Comparison of ENCODE assay signal across 27 mouse cellular contexts in the genomic region with DNA sequence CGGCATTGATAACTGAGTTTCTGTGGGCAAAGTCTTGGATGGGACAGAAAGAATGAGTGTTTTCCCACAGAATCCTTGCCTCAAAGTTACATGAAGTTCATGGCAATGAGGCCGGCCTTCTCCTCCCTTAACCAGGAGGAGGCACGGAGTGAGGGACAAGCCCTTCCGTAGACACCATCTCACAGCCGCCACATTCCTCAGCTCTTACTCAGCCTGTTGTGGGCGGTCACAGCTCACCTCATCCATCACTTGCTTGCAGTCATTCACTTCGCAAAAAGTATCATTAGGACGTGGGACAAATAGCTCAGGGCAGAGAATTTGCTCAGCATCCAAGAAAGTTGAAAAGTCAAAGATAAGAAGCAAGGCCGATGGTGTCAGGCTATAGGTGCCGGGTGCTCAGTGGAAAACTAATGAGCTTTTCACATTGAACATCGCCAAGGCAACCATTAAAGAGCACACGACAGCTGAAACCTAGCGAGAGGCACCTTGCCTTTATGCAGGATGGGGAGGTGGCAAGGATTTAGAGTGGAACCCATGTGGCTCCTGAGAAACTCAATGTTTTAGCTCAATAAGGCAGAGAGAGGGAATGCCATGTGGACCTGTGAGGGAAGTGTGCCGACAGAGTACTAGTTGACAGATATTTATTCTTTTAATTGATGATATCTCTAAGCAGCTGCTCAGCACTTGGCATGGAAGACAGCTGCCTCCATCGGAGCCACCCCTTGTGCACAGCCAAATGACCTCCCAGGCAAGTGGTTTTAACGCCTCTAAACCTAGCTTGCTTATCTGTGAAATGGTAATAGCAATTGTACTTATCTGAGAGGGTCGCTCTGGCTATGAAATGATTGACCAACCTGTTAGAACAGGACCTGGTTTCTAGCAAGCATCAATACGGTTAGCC.
DNase-seq lines count a peak whose midpoint lies in the region; ATAC-seq lines count a peak whose summit lies in the region.
"Had no signal": no experiment of that assay in that cellular context is flagged by ENCODE, and none has a peak within 500 bp of the region (broad histone marks: within the 10 kb centered on the region; RNA-seq: fewer than 3 reads in every experiment).

No protein-coding gene starts in this region.

- peaks cover 34% of the 10 kb centered on the region for H3K4me1 ChIP-seq in heart, embryonic 13.5 days

- H3K4me2 ChIP-seq in heart, embryonic 13.5 days = peak overlapping the region; percentile 13; the same call in 1 of the 2 replicates
- H3K4me2 ChIP-seq: heart, embryonic 15.5 days; neural tube, embryonic 12.5 days had no signal

- no peak overlapping the region for H3K4me3 ChIP-seq in heart, embryonic 13.5 days
- H3K4me3 ChIP-seq: heart, embryonic 15.5 days; layer of hippocampus, adult 2 months; neural tube, embryonic 12.5 days had no signal

- intact Hi-C loops in heart, postnatal 14 days (cut with DNase I) = no loop called here

- ATAC-seq in heart, embryonic 13.5 days (ENCODE audit: extremely low read depth, insufficient number of reproducible peaks, low FRiP score, low TSS enrichment) = no peak
- ATAC-seq in megakaryocyte-erythroid progenitor cell, adult 5-6 weeks (replicated peaks; ENCODE audit: low FRiP score, low TSS enrichment, poor library complexity, severe bottlenecking) = no peak
- ATAC-seq: activated CD4-positive, CD25-positive, alpha-beta regulatory T cell, adult 4 months; forebrain, postnatal 0 days; hindbrain, embryonic 16.5 days; intestine, embryonic 16.5 days had no signal

- no peak overlapping the region for H3K9ac ChIP-seq in heart, embryonic 13.5 days
- H3K9ac ChIP-seq: forebrain, postnatal 0 days; heart, embryonic 15.5 days; neural tube, embryonic 12.5 days had no signal

- no peak for DNase-seq in heart, postnatal 14 days
- peak; percentile 35 for DNase-seq in 3134 (ENCODE audit: extremely low read depth, insufficient read length, low spot score)
- peak; percentile 17 for DNase-seq in embryo, embryonic 10.5 days (ENCODE audit: low spot score)
- DNase-seq in lung, postnatal 36 days = peak; percentile 14
- DNase-seq in layer of hippocampus, postnatal 10 days (ENCODE audit: low spot score in 2 of 2) = no peak
- DNase-seq: adrenal gland, adult 8-10 months; B cell, adult 2 months; cerebellum, adult 11-12 months; cerebellum, postnatal 10 days; forebrain, postnatal 0 days; gastrocnemius, postnatal 36 days; heart, postnatal 4 days; kidney, postnatal 25 days; layer of hippocampus, postnatal 36 days; liver; midbrain, embryonic 14.5 days; retina, postnatal 1 day; right cerebral cortex, postnatal 25 days; spleen, adult 18-20 months had no signal

- WGBS in heart, embryonic 13.5 days = 34% methylated on average over 18 of the region's 18 CpGs

- no peak overlapping the region for H3K27ac ChIP-seq in heart, embryonic 13.5 days (replicated peaks)
- H3K27ac ChIP-seq: heart, embryonic 15.5 days; layer of hippocampus, adult 2 months; neural tube, embryonic 12.5 days had no signal

- H3K36me3 ChIP-seq in heart, embryonic 13.5 days = no peaks in the 10 kb centered on the region
- H3K36me3 ChIP-seq: heart, embryonic 15.5 days; neural tube, embryonic 12.5 days had no signal

- H3K9me3 ChIP-seq in heart, embryonic 13.5 days = peaks cover 6% of the 10 kb centered on the region; the same call in 1 of the 2 replicates
- H3K9me3 ChIP-seq: heart, embryonic 15.5 days; neural tube, embryonic 12.5 days had no signal

- no peaks in the 10 kb centered on the region for H3K27me3 ChIP-seq in heart, embryonic 13.5 days (replicated peaks)
- H3K27me3 ChIP-seq: heart, embryonic 15.5 days; neural tube, embryonic 12.5 days had no signal

Comparison
In these comparisons a context has a peak if more than half of its experiments do, and no peak if none do; other contexts are left out.
1. DNase-seq: peak in 3134 (single experiment), embryo, embryonic 10.5 days (single experiment) and lung, postnatal 36 days (single experiment); none in heart, postnatal 14 days (0 of 2) and layer of hippocampus, postnatal 10 days (0 of 2).